Mouse (Mus musculus) liver, embryonic 14.5 days (tissue): ENCODE results near the gene Suz12. TPM values are rescaled to one million over a fixed set of nuclear protein-coding genes. Genes with fewer than 3 reads are reported as not detected.

ENCODE experiments used
- ATAC-seq: fragments of 200-750 bp; cut with Nextera tagmentation; 2 replicates; pipeline ENCODE4 v1.8.0; 2017; ENCODE audit warnings: moderate number of reproducible peaks, mild to moderate bottlenecking, moderate library complexity; ENCODE audit not compliant: insufficient read depth
- DNase-seq, 3 experiments: peaks; one replicate each; pipeline ENCODE4 v3.0.0-alpha.2; 2012 to 2013; ENCODE audit warnings: low read depth in 3 of 3, low spot score in 3 of 3
- H3K27ac ChIP-seq: fragments of 300-500 bp; sonication (generic); 2 replicates; pipeline ENCODE4 v1.5.1; 2014; ENCODE audit warnings: moderate library complexity, mild to moderate bottlenecking, control low read depth, inconsistent platforms
- H3K27me3 ChIP-seq: fragments of 300-500 bp; sonication (generic); 2 replicates; pipeline ENCODE4 v1.6.1; 2014; ENCODE audit warnings: mild to moderate bottlenecking, low read length, moderate library complexity; ENCODE audit not compliant: control insufficient read depth, insufficient read depth
- H3K36me3 ChIP-seq: fragments of 300-500 bp; sonication (generic); replicated peaks from 2 replicates; pipeline ENCODE4 v1.6.1; 2014; ENCODE audit warnings: low read depth; ENCODE audit not compliant: control insufficient read depth, insufficient read depth
- H3K4me1 ChIP-seq, 2 experiments: fragments of 200-500 bp in 1 of 2; fragments of 300-500 bp in 1 of 2; sonication (generic) in 1 of 2; replicated peaks; 2 replicates each; pipeline ENCODE4 v1.6.1; 2012 to 2014; ENCODE audit warnings: antibody characterized with exemption in 1 of 2, inconsistent platforms in 1 of 2, low read length in 1 of 2; ENCODE audit not compliant: control insufficient read depth in 2 of 2, insufficient read depth in 2 of 2
- H3K4me2 ChIP-seq: fragments of 300-500 bp; sonication (generic); 2 replicates; pipeline ENCODE4 v1.6.1; 2014; ENCODE audit warnings: low read depth, mild to moderate bottlenecking, control low read depth, moderate library complexity
- H3K4me3 ChIP-seq, 2 experiments: fragments of 200-500 bp in 1 of 2; fragments of 300-500 bp in 1 of 2; sonication (generic) in 1 of 2; 2 replicates each; pipeline ENCODE4 v1.5.1; 2012 to 2014; ENCODE audit warnings: low read depth in 2 of 2, low read length in 2 of 2, mild to moderate bottlenecking in 2 of 2, control low read depth in 1 of 2, inconsistent platforms in 1 of 2, moderate library complexity in 1 of 2; ENCODE audit not compliant: insufficient read depth in 1 of 2
- H3K9ac ChIP-seq: fragments of 300-500 bp; sonication (generic); replicated peaks from 2 replicates; pipeline ENCODE4 v1.6.1; 2014; ENCODE audit warnings: mild to moderate bottlenecking, control low read depth, moderate library complexity
- H3K9me3 ChIP-seq: fragments of 300-500 bp; sonication (generic); 2 replicates; pipeline ENCODE4 v1.6.1; 2016; ENCODE audit warnings: low read length, mixed read lengths; ENCODE audit not compliant: control insufficient read depth
- CTCF ChIP-seq: IDR thresholded peaks from 2 replicates; pipeline ENCODE4 v1.5.1; 2016; ENCODE audit warnings: antibody characterized with exemption, low read depth, control low read depth
- EP300 ChIP-seq: IDR thresholded peaks from 2 replicates; pipeline ENCODE4 v1.6.1; 2016; ENCODE audit warnings: antibody characterized with exemption, low read depth
- WGBS: fragments of 180-500 bp; shearing (Covaris S2); extraction: QIAGEN DNeasy Blood & Tissue Kit; methylation state at CpG from one replicate; pipeline ENCODE4 v1.1.7; 2014; ENCODE audit not compliant: insufficient replicate concordance; 5-methylcytosine and 5-hydroxymethylcytosine counted together
- polyA plus RNA-seq, 2 experiments: library from polyadenylated mRNA; depleted of rRNA in 1 of 2; stranded (reverse) in 1 of 2; unstranded in 1 of 2; fragments of >200 nt; fragmentation: Nextera tagmentation in 1 of 2; extraction: Ambion mirVana in 1 of 2; gene quantifications; 2 replicates each; pipeline versions ENCODE4 v1.2.1 to v1.2.3; 2012 to 2014

Gene Suz12
- polyA plus RNA-seq, 2 experiments = 18.1 to 23.2 TPM

DNA sequence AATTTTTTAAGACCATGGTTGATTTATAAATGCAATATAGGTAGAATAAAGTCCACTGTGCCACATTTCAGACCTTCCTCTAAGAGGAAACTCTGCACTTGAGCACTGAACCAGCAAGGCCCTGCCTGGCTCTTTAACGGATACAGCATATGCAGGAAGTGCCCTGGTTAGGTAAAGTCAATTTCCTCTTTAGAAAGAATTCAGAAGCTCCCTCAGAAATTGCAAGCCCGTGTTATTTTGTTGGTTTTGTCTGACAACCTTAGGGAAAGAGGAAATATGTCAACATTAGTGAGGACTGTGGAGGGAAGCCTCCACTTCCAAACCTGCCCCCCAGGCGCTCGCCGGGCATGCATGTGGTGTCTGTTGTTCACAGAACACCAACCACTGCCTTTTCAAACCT, 74.7 kb downstream of the Suz12 start:
- WGBS = 52% methylated on average over 5 of the region's 5 CpGs
- no peak for TF ChIP-seq CTCF
- no peak for TF ChIP-seq EP300
- no peak overlapping the region for H3K4me2 ChIP-seq
- H3K4me3 ChIP-seq = no peak overlapping the region
- H3K27me3 ChIP-seq = no peaks in the 10 kb centered on the region
- H3K9ac ChIP-seq = no peak overlapping the region
- no peak overlapping the region for H3K27ac ChIP-seq
- no peak for DNase-seq
- no peak for ATAC-seq
- H3K4me1 ChIP-seq = peaks cover 0 to 13% of the 10 kb centered on the region in 2 experiments; a peak in 3 of 4 replicates
- H3K36me3 ChIP-seq = peaks cover 34% of the 10 kb centered on the region
- no peaks in the 10 kb centered on the region for H3K9me3 ChIP-seq

DNA sequence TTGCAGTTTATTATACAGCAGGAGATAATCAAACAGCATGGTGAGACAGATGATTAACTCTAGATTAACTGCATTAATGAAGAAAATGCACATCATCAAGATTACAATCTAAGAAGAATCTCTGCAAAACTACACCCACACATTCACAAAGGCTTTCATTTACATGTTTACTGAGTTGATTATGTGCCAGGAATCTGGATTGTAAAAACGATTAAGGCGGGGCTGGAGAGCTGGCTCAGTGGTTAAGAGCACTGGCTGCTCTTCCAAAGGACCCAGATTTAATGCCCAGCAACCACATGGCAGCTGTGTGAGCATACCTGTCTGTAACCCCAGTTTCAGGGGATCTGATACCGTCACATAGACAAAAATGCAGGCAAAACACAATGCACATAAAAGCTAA, 76.9 kb downstream of the Suz12 start:
- Histone ChIP-seq H3K27me3 (no peaks in the 10 kb centered on the region), H3K4me2 (no peak overlapping the region), H3K36me3 (peaks cover 22% of the 10 kb centered on the region), H3K27ac (no peak overlapping the region), H3K9ac (no peak overlapping the region), H3K4me1 (peaks cover 2 to 18% of the 10 kb centered on the region in 2 experiments; a peak in 3 of 4 replicates), H3K9me3 (no peaks in the 10 kb centered on the region), H3K4me3 (no peak overlapping the region)
- WGBS = 76% methylated on average over 3 of the region's 3 CpGs
- no peak for ATAC-seq
- no peak for TF ChIP-seq CTCF
- no peak for TF ChIP-seq EP300
- DNase-seq = no peak

DNA sequence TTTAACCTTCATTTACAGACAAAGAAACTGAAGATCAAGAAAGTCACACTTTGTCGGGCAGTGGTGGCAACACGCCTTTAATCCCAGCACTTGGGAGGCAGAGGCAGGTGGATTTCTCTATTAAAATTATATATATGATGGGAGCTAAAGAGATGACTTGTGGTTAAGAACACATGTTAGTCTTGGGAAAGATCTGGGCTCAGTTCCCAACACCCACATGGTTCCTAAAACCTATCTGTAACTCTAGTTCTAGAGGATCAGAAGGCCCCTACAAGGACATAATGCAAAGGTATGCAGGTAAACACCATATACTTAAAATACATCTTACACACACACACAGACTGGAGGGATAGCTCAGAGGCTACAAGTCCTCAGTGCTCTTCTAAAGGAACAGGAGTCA, 78.1 kb downstream of the Suz12 start:
- H3K4me3 ChIP-seq = no peak overlapping the region
- H3K27ac ChIP-seq = no peak overlapping the region
- 80% methylated on average over 2 of the region's 2 CpGs for whole genome bisulfite sequencing
- ATAC-seq (no peak), DNase-seq (no peak)
- H3K4me1 ChIP-seq = peaks cover 2 to 18% of the 10 kb centered on the region in 2 experiments; a peak in 3 of 4 replicates
- TF ChIP-seq EP300 (no peak), CTCF (no peak)
- no peak overlapping the region for H3K4me2 ChIP-seq
- peaks cover 26% of the 10 kb centered on the region for H3K36me3 ChIP-seq
- no peak overlapping the region for H3K9ac ChIP-seq
- no peaks in the 10 kb centered on the region for H3K9me3 ChIP-seq
- no peaks in the 10 kb centered on the region for H3K27me3 ChIP-seq

DNA sequence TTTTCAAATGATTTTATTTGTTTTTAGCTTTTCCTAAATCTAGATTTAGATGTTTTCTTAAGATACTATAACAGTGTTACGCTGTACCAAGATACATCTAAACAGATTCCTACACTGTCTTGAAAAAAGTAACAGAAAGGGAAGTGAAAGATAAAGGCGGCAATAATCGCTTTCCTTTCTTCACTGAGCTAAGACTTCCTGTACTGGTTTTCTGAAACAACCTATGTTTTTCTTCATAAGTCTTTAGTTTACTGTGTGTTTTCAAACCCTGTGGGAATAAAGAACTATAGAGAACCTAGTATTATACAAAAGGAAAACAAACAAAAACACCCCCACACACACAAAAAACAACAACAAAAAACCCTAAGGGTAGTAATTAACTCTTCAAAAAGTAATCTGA, 79.5 kb downstream of the Suz12 start:
- no peak overlapping the region for H3K4me3 ChIP-seq
- TF ChIP-seq CTCF (no peak), EP300 (no peak)
- ATAC-seq (no peak), DNase-seq (no peak)
- H3K9me3 ChIP-seq = no peaks in the 10 kb centered on the region
- H3K4me2 ChIP-seq = no peak overlapping the region
- no peak overlapping the region for H3K27ac ChIP-seq
- peaks cover 30% of the 10 kb centered on the region for H3K36me3 ChIP-seq
- WGBS = 27% methylated on average over 3 of the region's 3 CpGs
- peaks cover 4 to 18% of the 10 kb centered on the region in 2 experiments for H3K4me1 ChIP-seq
- H3K9ac ChIP-seq = no peak overlapping the region
- no peaks in the 10 kb centered on the region for H3K27me3 ChIP-seq

DNA sequence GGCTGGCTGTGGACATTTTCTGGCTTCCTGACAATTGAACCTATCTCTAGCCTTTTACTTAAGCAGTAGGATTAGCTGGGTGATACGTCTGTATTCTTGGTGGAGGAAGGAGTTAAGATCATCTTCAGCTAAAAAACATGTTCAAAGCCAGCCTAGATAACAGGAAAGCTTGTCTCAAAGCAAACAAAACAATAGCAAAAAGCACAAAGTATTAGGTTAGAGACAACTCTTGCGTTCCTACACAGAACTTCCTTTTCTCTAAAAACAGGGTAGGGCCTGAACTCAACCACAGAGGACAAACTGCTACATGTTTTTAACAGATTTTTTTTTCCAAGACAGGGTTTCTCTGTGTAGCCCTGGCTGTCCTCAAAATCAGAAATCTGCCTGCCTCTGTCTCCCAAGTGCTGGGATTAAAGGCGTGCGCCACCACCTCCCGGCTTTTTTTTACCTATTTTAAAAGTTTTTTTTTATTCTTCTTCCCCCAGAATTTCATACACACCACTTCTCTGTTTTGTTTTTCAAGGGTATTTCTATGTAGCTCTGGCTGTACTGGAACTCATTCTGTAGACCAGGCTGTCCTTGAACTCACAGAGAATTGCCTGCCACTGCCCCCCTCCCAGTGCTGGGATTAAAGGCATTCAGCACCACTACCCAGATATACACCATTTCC, 82.8 kb downstream of the Suz12 start:
- DNase-seq (no peak), ATAC-seq (no peak)
- no peak overlapping the region for H3K9ac ChIP-seq
- H3K4me2 ChIP-seq = no peak overlapping the region; the same call in 1 of the 2 replicates
- TF ChIP-seq CTCF (no peak), EP300 (no peak)
- no peaks in the 10 kb centered on the region for H3K27me3 ChIP-seq
- peaks cover 18 to 24% of the 10 kb centered on the region in 2 experiments for H3K4me1 ChIP-seq
- peaks cover 37% of the 10 kb centered on the region for H3K36me3 ChIP-seq
- no peaks in the 10 kb centered on the region for H3K9me3 ChIP-seq
- WGBS = 71% methylated on average over 5 of the region's 5 CpGs
- no peak overlapping the region for H3K27ac ChIP-seq
- no peak overlapping the region for H3K4me3 ChIP-seq
